In genomic region chr4:110129518-110129917, GRCm38 (mm10) we compare ENCODE assay signal across 9 mouse cellular contexts.
A peak's percentile ranks its signal among the peaks of the same experiment; 100 is the strongest.
DNase-seq lines count a peak whose midpoint lies in the region; ATAC-seq and TF ChIP-seq lines count a peak whose summit lies in the region.
"Had no signal": no experiment of that assay in that cellular context is flagged by ENCODE, and none has a peak within 500 bp of the region (broad histone marks: within the 10 kb centered on the region; RNA-seq: fewer than 3 reads in every experiment).

No protein-coding gene starts in this region.

- DNase-seq in frontal cortex, postnatal 10 days (ENCODE audit: low spot score in 2 of 2) = no peak
- DNase-seq in forebrain, embryonic 11.5 days (ENCODE audit: low spot score) = peak; percentile 69
- DNase-seq in heart, adult 2 months = no peak
- DNase-seq in layer of hippocampus, adult 9-11 months = no peak
- DNase-seq in T-cell, adult 2 months (ENCODE audit: low spot score) = no peak

- no peak for TF ChIP-seq EP300 in heart, adult 2 months (IDR thresholded peaks at IDR 0.05; ENCODE audit: insufficient read depth, low read depth, low read length)

- TF ChIP-seq POLR2A in heart, adult 2 months (IDR thresholded peaks at IDR 0.05; ENCODE audit: insufficient read depth, low read depth, low read length) = no peak

- 44% methylated on average over 3 of the region's 3 CpGs for WGBS in forebrain, embryonic 11.5 days
- WGBS in hindbrain, embryonic 16.5 days = 33% methylated on average over 3 of the region's 3 CpGs
- 25% methylated on average over 3 of the region's 3 CpGs for WGBS in neural tube, embryonic 14.5 days
- 58% methylated on average over 3 of the region's 3 CpGs for WGBS in heart, adult 2 months

- H3K4me2 ChIP-seq in forebrain, embryonic 11.5 days (ENCODE audit: low read depth, low read length, severe bottlenecking) = no peak overlapping the region
- H3K4me2 ChIP-seq in hindbrain, embryonic 16.5 days (ENCODE audit: low read length) = no peak overlapping the region
- no peak overlapping the region for H3K4me2 ChIP-seq in neural tube, embryonic 14.5 days (ENCODE audit: low read depth, low read length)
- H3K4me2 ChIP-seq: heart, embryonic 11.5 days had no signal

- no peak overlapping the region for H3K4me3 ChIP-seq in forebrain, embryonic 11.5 days (ENCODE audit: low read depth, low read length)
- H3K4me3 ChIP-seq in hindbrain, embryonic 16.5 days (ENCODE audit: low read length) = no peak overlapping the region
- H3K4me3 ChIP-seq in neural tube, embryonic 14.5 days (ENCODE audit: low read depth, low read length) = no peak overlapping the region
- no peak overlapping the region for H3K4me3 ChIP-seq in heart, adult 2 months

- 0 out of 2 replicates have a peak, but pooled peaks have one; percentile 16 for ATAC-seq in frontal cortex, adult (ENCODE audit: low TSS enrichment)
- ATAC-seq in forebrain, embryonic 11.5 days (replicated peaks; ENCODE audit: low FRiP score) = peak; percentile 85
- peak; percentile 55 for ATAC-seq in hindbrain, embryonic 16.5 days
- ATAC-seq in neural tube, embryonic 14.5 days (ENCODE audit: low read depth) = peak; percentile 77

- H3K36me3 ChIP-seq in forebrain, embryonic 11.5 days (ENCODE audit: control insufficient read depth, insufficient read depth, low read length) = no peaks in the 10 kb centered on the region
- H3K36me3 ChIP-seq in hindbrain, embryonic 16.5 days (ENCODE audit: control insufficient read depth, insufficient read depth, low read length) = no peaks in the 10 kb centered on the region
- no peaks in the 10 kb centered on the region for H3K36me3 ChIP-seq in neural tube, embryonic 14.5 days (ENCODE audit: control insufficient read depth, insufficient read depth, low read length)
- H3K36me3 ChIP-seq in heart, adult 2 months (ENCODE audit: control insufficient read depth, insufficient read depth, low read length) = no peaks in the 10 kb centered on the region

- intact Hi-C loops in heart, adult 2 months (cut with DNase I) = no loop called here

- no peaks in the 10 kb centered on the region for H3K9me3 ChIP-seq in forebrain, embryonic 11.5 days (ENCODE audit: control insufficient read depth, low read length)
- no peaks in the 10 kb centered on the region for H3K9me3 ChIP-seq in hindbrain, embryonic 16.5 days (ENCODE audit: control insufficient read depth, low read length)
- H3K9me3 ChIP-seq in neural tube, embryonic 14.5 days (ENCODE audit: control insufficient read depth, low read length) = no peaks in the 10 kb centered on the region

- H3K9ac ChIP-seq in forebrain, embryonic 11.5 days (ENCODE audit: low read length) = no peak overlapping the region
- no peak overlapping the region for H3K9ac ChIP-seq in hindbrain, embryonic 16.5 days (ENCODE audit: low read depth, low read length)
- no peak overlapping the region for H3K9ac ChIP-seq in neural tube, embryonic 14.5 days (replicated peaks; ENCODE audit: low read depth, low read length)
- H3K9ac ChIP-seq in heart, adult 2 months (ENCODE audit: low read depth, low read length) = no peak overlapping the region

- no peak for TF ChIP-seq CTCF in heart, adult 2 months (IDR thresholded peaks at IDR 0.05)

- H3K79me2 ChIP-seq in heart, adult 2 months (replicated peaks; ENCODE audit: control insufficient read depth, insufficient read depth, low read length) = no peaks in the 10 kb centered on the region

- H3K27ac ChIP-seq in forebrain, embryonic 11.5 days (ENCODE audit: low read depth, low read length) = peak overlapping the region; percentile 47; the same call in 1 of the 2 replicates
- H3K27ac ChIP-seq in hindbrain, embryonic 16.5 days (ENCODE audit: low read depth, low read length) = no peak overlapping the region
- H3K27ac ChIP-seq in neural tube, embryonic 14.5 days (ENCODE audit: low read depth, low read length) = peak overlapping the region; percentile 46; the same call in 1 of the 2 replicates
- H3K27ac ChIP-seq in heart, adult 2 months = no peak overlapping the region

- 0 out of 2 replicates have a peak, but pooled peaks cover 3% of the 10 kb centered on the region for H3K4me1 ChIP-seq in forebrain, embryonic 11.5 days (replicated peaks; ENCODE audit: control insufficient read depth, insufficient read depth, low read length)
- peaks cover 8% of the 10 kb centered on the region for H3K4me1 ChIP-seq in hindbrain, embryonic 16.5 days (ENCODE audit: control insufficient read depth, insufficient read depth, low read depth, low read length)
- 0 out of 2 replicates have a peak, but pooled peaks cover 3% of the 10 kb centered on the region for H3K4me1 ChIP-seq in neural tube, embryonic 14.5 days (ENCODE audit: control insufficient read depth, insufficient read depth, low read length)
- no peaks in the 10 kb centered on the region for H3K4me1 ChIP-seq in heart, adult 2 months (ENCODE audit: control insufficient read depth, insufficient read depth, low read length)

- H3K27me3 ChIP-seq in forebrain, embryonic 11.5 days (ENCODE audit: control insufficient read depth, insufficient read depth, low read length) = no peaks in the 10 kb centered on the region
- no peaks in the 10 kb centered on the region for H3K27me3 ChIP-seq in hindbrain, embryonic 16.5 days (replicated peaks; ENCODE audit: control insufficient read depth, insufficient read depth, low read length)
- no peaks in the 10 kb centered on the region for H3K27me3 ChIP-seq in neural tube, embryonic 14.5 days (ENCODE audit: control insufficient read depth, insufficient read depth, low read length)
- no peaks in the 10 kb centered on the region for H3K27me3 ChIP-seq in heart, adult 2 months (ENCODE audit: control insufficient read depth, insufficient read depth, low read length)

Comparison
In these comparisons a context has a peak if more than half of its experiments do, and no peak if none do; other contexts are left out.
1. ATAC-seq: peak in every context shown above with its lines; median percentile 85 in forebrain, embryonic 11.5 days; 77 in neural tube, embryonic 14.5 days; 55 in hindbrain, embryonic 16.5 days; 16 in frontal cortex, adult.
2. H3K27ac ChIP-seq: peak in forebrain, embryonic 11.5 days (single experiment) and neural tube, embryonic 14.5 days (single experiment); none in hindbrain, embryonic 16.5 days (single experiment) and heart, adult 2 months (single experiment).